Mouse (Mus musculus) right cerebral cortex, postnatal 4 days (tissue): ENCODE data around the gene Ifi208.
"Not testable (repeated sequence)": the region's sequence is repeated elsewhere in the genome, so short reads cannot be mapped to it uniquely, and the experiment has no call there.

ENCODE experiments used
- DNase-seq: peaks from one replicate; pipeline ENCODE4 v3.0.0-alpha.2; 2022

Ifi208 gene

GRCm38 (mm10) chr1:173673458-173674097 is at the start of gene Ifi208:
Gene Ifi208, plus strand, starts transcription at chr1:173673675.
- DNase-seq = not testable (repeated sequence)

- DNase-seq = no peak
These were observed 49.4 kb upstream of the Ifi208 start for GRCm38 (mm10) chr1:173624052-173624451.

- DNase-seq = no peak
These were observed 46.8 kb upstream of the Ifi208 start for GRCm38 (mm10) chr1:173626686-173627085.

- not testable (repeated sequence) for DNase-seq
These were observed 42.9 kb upstream of the Ifi208 start, which contains the start of gene Ifi209 for GRCm38 (mm10) chr1:173630622-173631021. Gene Ifi209, plus strand, starts transcription at chr1:173630917.

GRCm38 (mm10) chr1:173633969-173634645 is 39.4 kb upstream of the Ifi208 start:
- no peak for DNase-seq

GRCm38 (mm10) chr1:173645393-173645792 is 28.1 kb upstream of the Ifi208 start:
- DNase-seq = no peak

- no peak for DNase-seq
These were observed 15.5 kb upstream of the Ifi208 start for GRCm38 (mm10) chr1:173657973-173658372.

GRCm38 (mm10) chr1:173678605-173679004 is 5.1 kb downstream of the Ifi208 start:
- not testable (repeated sequence) for DNase-seq

GRCm38 (mm10) chr1:173694270-173694669 is 20.8 kb downstream of the Ifi208 start:
- DNase-seq = no peak

GRCm38 (mm10) chr1:173733219-173733618 is 59.7 kb downstream of the Ifi208 start:
- no peak for DNase-seq

- DNase-seq = not testable (repeated sequence)
These were observed 61.5 kb downstream of the Ifi208 start for GRCm38 (mm10) chr1:173735015-173735414.

- DNase-seq = no peak
These were observed 63.5 kb downstream of the Ifi208 start for GRCm38 (mm10) chr1:173736986-173737385.

- no peak for DNase-seq
These were observed 67.1 kb downstream of the Ifi208 start for GRCm38 (mm10) chr1:173740537-173740936.

GRCm38 (mm10) chr1:173741656-173742055 is 68.2 kb downstream of the Ifi208 start, which contains the start of gene Ifi207:
Gene Ifi207, minus strand, starts transcription at chr1:173741747.
- DNase-seq = no peak

GRCm38 (mm10) chr1:173742262-173742661 is 68.8 kb downstream of the Ifi208 start:
- no peak for DNase-seq
